Mouse (Mus musculus): Measurements from ENCODE around the gene Gpatch11. TPM values are rescaled to one million over a fixed set of nuclear protein-coding genes. Genes with fewer than 3 reads are reported as not detected.

Gene Gpatch11
- polyA plus RNA-seq, 1 experiment from 2014 or later = 41.6 TPM

Other genes starting within 250 kb of the Gpatch11 start
- gene Strn, start 98.4 kb upstream of the Gpatch11 start, polyA plus RNA-seq (2015; fragmentation: Nextera tagmentation; extraction: Ambion mirVana) = 5.5 and 5.6 TPM in 2 replicates
- 11.2 and 12.6 TPM in 2 replicates for gene Heatr5b, start 203 bp upstream of the Gpatch11 start, polyA plus RNA-seq (2015; fragmentation: Nextera tagmentation; extraction: Ambion mirVana)
- 11.6 and 12.3 TPM in 2 replicates for gene Eif2ak2, start 47.0 kb downstream of the Gpatch11 start, polyA plus RNA-seq (2015; fragmentation: Nextera tagmentation; extraction: Ambion mirVana)
- 0.10 TPM in 1 of 2 replicates, not detected in the other for gene Sult6b1, start 71.4 kb downstream of the Gpatch11 start, polyA plus RNA-seq (2015; fragmentation: Nextera tagmentation; extraction: Ambion mirVana)
- 98.7 and 111 TPM in 2 replicates for gene Cebpzos, start 80.9 kb downstream of the Gpatch11 start, polyA plus RNA-seq (2015; fragmentation: Nextera tagmentation; extraction: Ambion mirVana)
- 66.4 and 66.6 TPM in 2 replicates for gene Cebpz, start 101.5 kb downstream of the Gpatch11 start, polyA plus RNA-seq (2015; fragmentation: Nextera tagmentation; extraction: Ambion mirVana)
- gene Ndufaf7, start 101.6 kb downstream of the Gpatch11 start, polyA plus RNA-seq (2015; fragmentation: Nextera tagmentation; extraction: Ambion mirVana) = 57.9 and 62.3 TPM in 2 replicates
- 39.1 and 39.7 TPM in 2 replicates for gene Prkd3, start 185.2 kb downstream of the Gpatch11 start, polyA plus RNA-seq (2015; fragmentation: Nextera tagmentation; extraction: Ambion mirVana)
- gene Qpct, start 216.3 kb downstream of the Gpatch11 start, polyA plus RNA-seq (2015; fragmentation: Nextera tagmentation; extraction: Ambion mirVana) = 4.4 and 4.5 TPM in 2 replicates